Mouse (Mus musculus): Measurements from ENCODE around the gene Dmp1.

Gene Dmp1

DNA sequence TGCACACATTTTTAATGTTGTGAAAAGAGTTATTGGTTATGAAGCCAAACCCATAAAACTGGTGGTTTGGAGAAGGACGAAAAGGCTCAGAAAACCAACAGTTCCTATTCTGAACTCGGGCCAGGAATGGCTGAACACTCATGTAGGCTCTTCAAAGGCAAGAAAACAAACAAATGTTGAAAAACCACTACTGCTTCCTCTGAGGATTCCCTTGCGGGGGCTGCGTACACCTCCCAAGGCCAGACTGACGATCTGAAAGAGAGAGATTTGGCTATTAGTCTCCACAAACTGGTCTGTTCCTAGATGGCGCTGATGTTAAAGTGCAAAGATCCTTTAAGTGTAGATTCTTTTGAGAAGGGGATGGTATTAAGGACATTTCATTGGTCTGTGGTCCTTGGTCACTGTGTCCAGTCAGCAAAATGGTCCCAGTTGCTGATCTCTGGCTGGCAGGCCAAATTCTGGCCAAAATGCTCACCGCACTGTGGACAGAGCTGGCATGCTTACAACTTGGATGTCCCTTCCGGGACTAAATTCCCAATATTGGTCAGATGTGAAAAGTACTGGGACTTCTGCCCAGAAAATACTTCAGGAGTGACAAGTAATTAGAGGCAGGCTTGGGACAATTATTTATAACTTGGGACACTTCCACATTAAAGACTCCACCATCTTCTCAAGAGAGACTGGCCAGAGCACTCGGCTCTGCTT lies 37.4 kb downstream of the Dmp1 start:
- TF ChIP-seq CTCF (conservative IDR thresholded peaks at IDR 0.05; ENCODE audit: low read length) (no peak), POU5F1 (IDR thresholded peaks at IDR 0.05; ENCODE audit: borderline replicate concordance, low read length) (no peak), NANOG (IDR thresholded peaks at IDR 0.05; ENCODE audit: borderline replicate concordance, low read length) (no peak)

GRCm38 (mm10) chr5:104244261-104244660 lies 41.8 kb downstream of the Dmp1 start:
- no peaks in the 10 kb centered on the region for H3K27me3 ChIP-seq (ENCODE audit: insufficient read depth, low read length)
- TF ChIP-seq CTCF (conservative IDR thresholded peaks at IDR 0.05; ENCODE audit: low read length) (no peak), NANOG (IDR thresholded peaks at IDR 0.05; ENCODE audit: borderline replicate concordance, low read length) (no peak), POU5F1 (IDR thresholded peaks at IDR 0.05; ENCODE audit: borderline replicate concordance, low read length) (no peak)

More for the DNA sequence above, 37.4 kb downstream of the Dmp1 start:
- Histone ChIP-seq H3K4me3 (replicated peaks; ENCODE audit: low read length) (no peak overlapping the region), H3K9me3 (ENCODE audit: low read length) (no peaks in the 10 kb centered on the region), H3K27me3 (ENCODE audit: insufficient read depth, low read length) (no peaks in the 10 kb centered on the region), H3K4me1 (replicated peaks; ENCODE audit: low read depth, low read length) (no peaks in the 10 kb centered on the region), H3K36me3 (ENCODE audit: insufficient read depth, low read length) (no peaks in the 10 kb centered on the region)

DNA sequence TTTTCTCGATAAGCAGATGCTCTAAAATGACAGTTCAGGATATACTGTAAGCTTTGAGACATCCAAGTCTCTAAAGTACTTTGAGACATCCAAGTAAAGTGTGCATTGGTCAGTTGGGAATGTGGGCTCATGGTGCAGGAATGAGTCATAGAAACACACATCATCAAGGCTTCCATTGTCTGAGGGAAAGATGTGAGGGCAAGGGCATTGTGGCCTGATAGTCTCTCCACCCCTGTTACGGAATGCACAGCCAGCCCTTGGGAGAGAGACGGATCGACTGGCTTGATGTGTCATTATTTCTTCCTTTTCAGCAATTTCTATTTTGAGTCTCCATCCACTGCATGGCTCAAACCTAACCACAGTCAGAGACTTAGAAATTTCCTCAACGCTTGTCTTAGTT lies 49.4 kb downstream of the Dmp1 start:
- TF ChIP-seq CTCF (conservative IDR thresholded peaks at IDR 0.05; ENCODE audit: low read length): no peak
- TF ChIP-seq NANOG (IDR thresholded peaks at IDR 0.05; ENCODE audit: borderline replicate concordance, low read length): no peak
- TF ChIP-seq POU5F1 (IDR thresholded peaks at IDR 0.05; ENCODE audit: borderline replicate concordance, low read length): no peak
- Histone ChIP-seq H3K9me3 (ENCODE audit: low read length) (no peaks in the 10 kb centered on the region), H3K36me3 (ENCODE audit: insufficient read depth, low read length) (no peaks in the 10 kb centered on the region), H3K27me3 (ENCODE audit: insufficient read depth, low read length) (no peaks in the 10 kb centered on the region), H3K4me1 (replicated peaks; ENCODE audit: low read depth, low read length) (no peaks in the 10 kb centered on the region), H3K4me3 (replicated peaks; ENCODE audit: low read length) (no peak overlapping the region)

More at GRCm38 (mm10) chr5:104244261-104244660, 41.8 kb downstream of the Dmp1 start:
- Histone ChIP-seq H3K9me3 (ENCODE audit: low read length) (no peaks in the 10 kb centered on the region), H3K4me1 (replicated peaks; ENCODE audit: low read depth, low read length) (no peaks in the 10 kb centered on the region), H3K4me3 (replicated peaks; ENCODE audit: low read length) (no peak overlapping the region), H3K36me3 (ENCODE audit: insufficient read depth, low read length) (no peaks in the 10 kb centered on the region)

- Histone ChIP-seq H3K4me1 (replicated peaks; ENCODE audit: low read depth, low read length) (no peaks in the 10 kb centered on the region), H3K36me3 (ENCODE audit: insufficient read depth, low read length) (no peaks in the 10 kb centered on the region), H3K27me3 (ENCODE audit: insufficient read depth, low read length) (no peaks in the 10 kb centered on the region), H3K9me3 (ENCODE audit: low read length) (no peaks in the 10 kb centered on the region), H3K4me3 (replicated peaks; ENCODE audit: low read length) (no peak overlapping the region)
- TF ChIP-seq NANOG (IDR thresholded peaks at IDR 0.05; ENCODE audit: borderline replicate concordance, low read length): no peak
- TF ChIP-seq CTCF (conservative IDR thresholded peaks at IDR 0.05; ENCODE audit: low read length): no peak
- no peak for TF ChIP-seq POU5F1 (IDR thresholded peaks at IDR 0.05; ENCODE audit: borderline replicate concordance, low read length)
Observed at GRCm38 (mm10) chr5:104256585-104256984, 54.2 kb downstream of the Dmp1 start.

DNA sequence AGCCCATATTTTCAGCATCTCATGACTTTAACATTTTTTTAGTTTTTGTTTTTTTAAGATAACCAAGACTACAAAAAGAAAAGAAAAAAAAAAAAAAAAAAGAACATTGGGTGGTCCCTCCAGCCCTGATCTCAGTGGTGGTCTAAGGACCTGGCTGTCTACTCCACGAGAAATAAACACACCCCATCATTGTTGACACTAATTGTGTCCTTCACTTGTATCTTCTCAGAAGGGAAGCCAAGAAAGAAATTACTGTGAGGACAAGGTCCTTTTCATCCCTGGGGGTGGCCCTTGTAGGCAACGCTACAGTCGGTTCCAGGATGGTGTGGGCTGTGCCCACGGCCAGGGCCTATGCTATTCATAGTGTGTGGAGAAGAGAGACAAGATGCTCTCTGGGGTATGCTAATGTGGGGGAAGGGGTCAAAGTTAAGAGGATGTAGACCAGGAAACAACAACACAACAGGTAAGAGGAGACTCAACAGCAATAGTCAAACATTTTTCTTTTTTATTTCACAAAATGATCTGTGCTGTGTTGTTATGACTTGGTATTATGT lies 59.6 kb downstream of the Dmp1 start:
- Histone ChIP-seq H3K36me3 (ENCODE audit: insufficient read depth, low read length) (no peaks in the 10 kb centered on the region), H3K4me1 (replicated peaks; ENCODE audit: low read depth, low read length) (no peaks in the 10 kb centered on the region), H3K4me3 (replicated peaks; ENCODE audit: low read length) (no peak overlapping the region), H3K9me3 (ENCODE audit: low read length) (no peaks in the 10 kb centered on the region), H3K27me3 (ENCODE audit: insufficient read depth, low read length) (no peaks in the 10 kb centered on the region)
- TF ChIP-seq NANOG (IDR thresholded peaks at IDR 0.05; ENCODE audit: borderline replicate concordance, low read length) (no peak), CTCF (conservative IDR thresholded peaks at IDR 0.05; ENCODE audit: low read length) (no peak), POU5F1 (IDR thresholded peaks at IDR 0.05; ENCODE audit: borderline replicate concordance, low read length) (no peak)

GRCm38 (mm10) chr5:104263014-104263776 lies 60.8 kb downstream of the Dmp1 start:
- TF ChIP-seq CTCF (conservative IDR thresholded peaks at IDR 0.05; ENCODE audit: low read length) (no peak), POU5F1 (IDR thresholded peaks at IDR 0.05; ENCODE audit: borderline replicate concordance, low read length) (no peak), NANOG (IDR thresholded peaks at IDR 0.05; ENCODE audit: borderline replicate concordance, low read length) (no peak)
- no peaks in the 10 kb centered on the region for H3K36me3 ChIP-seq (ENCODE audit: insufficient read depth, low read length)
- H3K9me3 ChIP-seq (ENCODE audit: low read length): no peaks in the 10 kb centered on the region
- H3K4me1 ChIP-seq (replicated peaks; ENCODE audit: low read depth, low read length): no peaks in the 10 kb centered on the region
- H3K4me3 ChIP-seq (replicated peaks; ENCODE audit: low read length): no peak overlapping the region
- H3K27me3 ChIP-seq (ENCODE audit: insufficient read depth, low read length): no peaks in the 10 kb centered on the region

Measured in E14TG2a.4 (cell line).